Mouse (Mus musculus): ENCODE data around the gene Gigyf2. TPM values are rescaled to one million over a fixed set of nuclear protein-coding genes. Genes with fewer than 3 reads are reported as not detected.

Gigyf2 gene
- polyA plus RNA-seq (2012), result 11.8 and 20.6 TPM in 2 replicates

GRCm38 (mm10) chr1:87326742-87327163 lies at the start of gene Gigyf2:
Gene Gigyf2 (plus strand): TSS chr1:87326998.

GRCm38 (mm10) chr1:87394594-87394993 lies 67.8 kb downstream of the Gigyf2 start, which contains the start of gene Kcnj13:
Gene Kcnj13 (minus strand): TSS chr1:87394729.

GRCm38 (mm10) chr1:87469971-87470370 lies 143.2 kb downstream of the Gigyf2 start, which contains the start of gene Snorc:
Gene Snorc (plus strand): TSS chr1:87470271.

Other genes with a start within 250 kb of the Gigyf2 start
- gene Alppl2, start 237.1 kb upstream of the Gigyf2 start, polyA plus RNA-seq (2012), result not detected in 2 replicates
- gene Alpi, start 225.4 kb upstream of the Gigyf2 start, polyA plus RNA-seq (2012), result not detected in 2 replicates
- gene Akp3, start 202.0 kb upstream of the Gigyf2 start, polyA plus RNA-seq (2012), result not detected in 2 replicates
- not detected in 2 replicates for gene Ecel1, start 170.5 kb upstream of the Gigyf2 start, polyA plus RNA-seq (2012)
- 0.07 TPM in 1 of 2 replicates, not detected in the other for gene Prss56, start 143.7 kb upstream of the Gigyf2 start, polyA plus RNA-seq (2012)
- gene Chrnd, start 136.4 kb upstream of the Gigyf2 start, polyA plus RNA-seq (2012), result not detected in 2 replicates
- not detected in 2 replicates for gene Chrng, start 122.3 kb upstream of the Gigyf2 start, polyA plus RNA-seq (2012)
- gene Eif4e2, start 113.1 kb upstream of the Gigyf2 start, polyA plus RNA-seq (2012), result 22.9 and 23.9 TPM in 2 replicates
- 0.14 and 0.20 TPM in 2 replicates for gene Efhd1, start 62.6 kb upstream of the Gigyf2 start, polyA plus RNA-seq (2012)
- not detected in 2 replicates for gene Kcnj13, start 67.7 kb downstream of the Gigyf2 start, polyA plus RNA-seq (2012)
- gene Snorc, start 143.3 kb downstream of the Gigyf2 start, polyA plus RNA-seq (2012), result not detected in 2 replicates
- gene Neu2, start 182.9 kb downstream of the Gigyf2 start, polyA plus RNA-seq (2012), result not detected in 2 replicates
- gene Ngef, start 246.9 kb downstream of the Gigyf2 start, polyA plus RNA-seq (2012), result 0.02 TPM in 1 of 2 replicates, not detected in the other

Data from megakaryocyte-erythroid progenitor cell, adult 5 weeks (primary cell).